Mouse (Mus musculus): ENCODE data around the gene Tarsl2. TPM values are rescaled to one million over a fixed set of nuclear protein-coding genes. Genes with fewer than 3 reads are reported as not detected.

The Tarsl2 gene
- total and polyA plus RNA-seq, 2 experiments from 2014 or later, result 18.7 to 20.9 TPM

GRCm38 (mm10) chr7:65713782-65714181 is 69.1 kb downstream of the Tarsl2 start:
- TF ChIP-seq CTCF (IDR thresholded peaks at IDR 0.05; ENCODE audit: low read depth), result peak; percentile 54
- Histone ChIP-seq H3K4me3 (ENCODE audit: low read length) (no peak overlapping the region), H3K4me1 (ENCODE audit: insufficient read depth, low read length) (no peaks in the 10 kb centered on the region), H3K36me3 (ENCODE audit: insufficient read depth, low read length) (no peaks in the 10 kb centered on the region), H3K4me2 (ENCODE audit: low read depth, low read length) (no peak overlapping the region), H3K9ac (replicated peaks; ENCODE audit: low read length) (no peak overlapping the region), H3K9me3 (ENCODE audit: low read length) (no peaks in the 10 kb centered on the region), H3K27me3 (ENCODE audit: insufficient read depth, low read length) (no peaks in the 10 kb centered on the region), H3K27ac (no peak overlapping the region)
- ATAC-seq (peak; percentile 58; the same call in 1 of the 2 replicates), DNase-seq (ENCODE audit: low spot score) (peak; percentile 32)
- WGBS, result 68% methylated on average over 5 of the region's 5 CpGs

GRCm38 (mm10) chr7:65714304-65714703 is 69.6 kb downstream of the Tarsl2 start:
- no peak for ATAC-seq
- Histone ChIP-seq H3K4me1 (ENCODE audit: insufficient read depth, low read length) (no peaks in the 10 kb centered on the region), H3K27me3 (ENCODE audit: insufficient read depth, low read length) (no peaks in the 10 kb centered on the region), H3K36me3 (ENCODE audit: insufficient read depth, low read length) (no peaks in the 10 kb centered on the region), H3K9ac (replicated peaks; ENCODE audit: low read length) (no peak overlapping the region), H3K27ac (no peak overlapping the region), H3K4me3 (ENCODE audit: low read length) (no peak overlapping the region), H3K4me2 (ENCODE audit: low read depth, low read length) (no peak overlapping the region), H3K9me3 (ENCODE audit: low read length) (no peaks in the 10 kb centered on the region)
- DNase-seq (ENCODE audit: low spot score), result no peak
- WGBS, result 82% methylated on average over 4 of the region's 4 CpGs
- TF ChIP-seq CTCF (IDR thresholded peaks at IDR 0.05; ENCODE audit: low read depth), result no peak

GRCm38 (mm10) chr7:65734024-65734423 is 89.3 kb downstream of the Tarsl2 start:
- Histone ChIP-seq H3K9ac (replicated peaks; ENCODE audit: low read length) (no peak overlapping the region), H3K4me2 (ENCODE audit: low read depth, low read length) (no peak overlapping the region), H3K27ac (no peak overlapping the region), H3K4me3 (ENCODE audit: low read length) (no peak overlapping the region), H3K9me3 (ENCODE audit: low read length) (no peaks in the 10 kb centered on the region), H3K4me1 (ENCODE audit: insufficient read depth, low read length) (no peaks in the 10 kb centered on the region), H3K36me3 (ENCODE audit: insufficient read depth, low read length) (no peaks in the 10 kb centered on the region), H3K27me3 (ENCODE audit: insufficient read depth, low read length) (no peaks in the 10 kb centered on the region)
- ATAC-seq, result no peak
- WGBS, result 81% methylated on average over 2 of the region's 2 CpGs
- DNase-seq (ENCODE audit: low spot score), result peak; percentile 37
- peak; percentile 59 for TF ChIP-seq CTCF (IDR thresholded peaks at IDR 0.05; ENCODE audit: low read depth)

- Histone ChIP-seq H3K4me3 (ENCODE audit: low read length) (no peak overlapping the region), H3K36me3 (ENCODE audit: insufficient read depth, low read length) (no peaks in the 10 kb centered on the region), H3K9ac (replicated peaks; ENCODE audit: low read length) (no peak overlapping the region), H3K27me3 (ENCODE audit: insufficient read depth, low read length) (no peaks in the 10 kb centered on the region), H3K9me3 (ENCODE audit: low read length) (no peaks in the 10 kb centered on the region), H3K27ac (no peak overlapping the region), H3K4me1 (ENCODE audit: insufficient read depth, low read length) (no peaks in the 10 kb centered on the region), H3K4me2 (ENCODE audit: low read depth, low read length) (no peak overlapping the region)
- WGBS, result 91% methylated on average over 3 of the region's 3 CpGs
- DNase-seq (ENCODE audit: low spot score) (no peak), ATAC-seq (no peak)
- no peak for TF ChIP-seq CTCF (IDR thresholded peaks at IDR 0.05; ENCODE audit: low read depth)
These were observed 90.6 kb downstream of the Tarsl2 start for GRCm38 (mm10) chr7:65735261-65735660.

- ATAC-seq (no peak), DNase-seq (ENCODE audit: low spot score) (no peak)
- no peak overlapping the region for H3K4me3 ChIP-seq (ENCODE audit: low read length)
- no peaks in the 10 kb centered on the region for H3K9me3 ChIP-seq (ENCODE audit: low read length)
- H3K27ac ChIP-seq, result no peak overlapping the region
- H3K27me3 ChIP-seq (ENCODE audit: insufficient read depth, low read length), result no peaks in the 10 kb centered on the region
- H3K4me1 ChIP-seq (ENCODE audit: insufficient read depth, low read length), result no peaks in the 10 kb centered on the region
- WGBS, result 79% methylated on average over 12 of the region's 12 CpGs
- H3K9ac ChIP-seq (replicated peaks; ENCODE audit: low read length), result no peak overlapping the region
- no peak for TF ChIP-seq CTCF (IDR thresholded peaks at IDR 0.05; ENCODE audit: low read depth)
- H3K36me3 ChIP-seq (ENCODE audit: insufficient read depth, low read length), result no peaks in the 10 kb centered on the region
- no peak overlapping the region for H3K4me2 ChIP-seq (ENCODE audit: low read depth, low read length)
These were observed 92.8 kb downstream of the Tarsl2 start for GRCm38 (mm10) chr7:65737286-65738040.

Other genes starting within 250 kb of the Tarsl2 start
- gene Tjp1, start 117.1 kb upstream of the Tarsl2 start, total RNA-seq (2014; rRNA removed), result 46.2 and 69.5 TPM in 2 replicates
- gene Tjp1, start 117.1 kb upstream of the Tarsl2 start, polyA plus RNA-seq (2015; fragmentation: Nextera tagmentation; extraction: Ambion mirVana), result 20.2 and 24.2 TPM in 2 replicates
- 69.0 and 84.4 TPM in 2 replicates for gene Tm2d3, start 46.3 kb downstream of the Tarsl2 start, total RNA-seq (2014; rRNA removed)
- gene Tm2d3, start 46.3 kb downstream of the Tarsl2 start, polyA plus RNA-seq (2015; fragmentation: Nextera tagmentation; extraction: Ambion mirVana), result 99.9 and 110 TPM in 2 replicates
- gene Pcsk6, start 216.8 kb downstream of the Tarsl2 start, total RNA-seq (2014; rRNA removed), result 13.0 and 20.1 TPM in 2 replicates
- gene Pcsk6, start 216.8 kb downstream of the Tarsl2 start, polyA plus RNA-seq (2015; fragmentation: Nextera tagmentation; extraction: Ambion mirVana), result 2.0 and 2.1 TPM in 2 replicates